Mouse (Mus musculus): ENCODE results near the gene Fcgr4. TPM values are rescaled to one million over a fixed set of nuclear protein-coding genes. Genes with fewer than 3 reads are reported as not detected.

Gene Fcgr4
- total RNA-seq, 2 experiments from 2014 or later, result not detected

- Histone ChIP-seq H3K27ac (no peak overlapping the region), H3K4me3 (no peak overlapping the region)
- intact Hi-C loops (cut with DNase I), result no loop called here
- no peak for DNase-seq
- no peak for TF ChIP-seq CTCF (IDR thresholded peaks at IDR 0.05)
Observed at GRCm38 (mm10) chr1:171017468-171018158, 1.1 kb upstream of the Fcgr4 start.

GRCm38 (mm10) chr1:171019311-171019950 is 711 bp downstream of the Fcgr4 start:
- DNase-seq, result no peak
- H3K4me3 ChIP-seq, result no peak overlapping the region
- H3K27ac ChIP-seq, result no peak overlapping the region
- intact Hi-C loops (cut with DNase I), result no loop called here
- TF ChIP-seq CTCF (IDR thresholded peaks at IDR 0.05), result no peak

- Histone ChIP-seq H3K4me3 (no peak overlapping the region), H3K27ac (no peak overlapping the region)
- TF ChIP-seq CTCF (IDR thresholded peaks at IDR 0.05), result no peak
- intact Hi-C loops (cut with DNase I), result no loop called here
- no peak for DNase-seq
Observed at GRCm38 (mm10) chr1:171031752-171032151, 13.0 kb downstream of the Fcgr4 start.

GRCm38 (mm10) chr1:171032691-171033090 is 14.0 kb downstream of the Fcgr4 start:
- peak overlapping the region; percentile 87 for H3K4me3 ChIP-seq
- no peak overlapping the region for H3K27ac ChIP-seq
- no peak for TF ChIP-seq CTCF (IDR thresholded peaks at IDR 0.05)
- intact Hi-C loops (cut with DNase I), result no loop called here
- DNase-seq, result no peak

GRCm38 (mm10) chr1:171033196-171033595 is 14.5 kb downstream of the Fcgr4 start:
- no peak for DNase-seq
- intact Hi-C loops (cut with DNase I), result no loop called here
- TF ChIP-seq CTCF (IDR thresholded peaks at IDR 0.05), result no peak
- no peak overlapping the region; the same call in 1 of the 2 replicates for H3K27ac ChIP-seq
- H3K4me3 ChIP-seq, result peak overlapping the region; percentile 87

- 0 out of 2 replicates have a peak, but pooled peaks have one; percentile 4 for TF ChIP-seq CTCF (IDR thresholded peaks at IDR 0.05)
- intact Hi-C loops (cut with DNase I), result no loop called here
- DNase-seq, result peak; percentile 84
- Histone ChIP-seq H3K27ac (no peak overlapping the region; the same call in 1 of the 2 replicates), H3K4me3 (peak overlapping the region; percentile 87)
Observed at GRCm38 (mm10) chr1:171033756-171034155, 15.0 kb downstream of the Fcgr4 start.

GRCm38 (mm10) chr1:171034201-171034600 is 15.5 kb downstream of the Fcgr4 start:
- DNase-seq, result no peak
- no peak for TF ChIP-seq CTCF (IDR thresholded peaks at IDR 0.05)
- intact Hi-C loops (cut with DNase I), result no loop called here

GRCm38 (mm10) chr1:171035611-171036010 is 16.9 kb downstream of the Fcgr4 start:
- intact Hi-C loops (cut with DNase I), result no loop called here
- no peak for TF ChIP-seq CTCF (IDR thresholded peaks at IDR 0.05)
- no peak for DNase-seq
- Histone ChIP-seq H3K27ac (no peak overlapping the region), H3K4me3 (no peak overlapping the region)

More at GRCm38 (mm10) chr1:171034201-171034600, 15.5 kb downstream of the Fcgr4 start:
- H3K27ac ChIP-seq, result no peak overlapping the region
- H3K4me3 ChIP-seq, result peak overlapping the region; percentile 87

GRCm38 (mm10) chr1:171036550-171037324 is 18.0 kb downstream of the Fcgr4 start:
- no peak for TF ChIP-seq CTCF (IDR thresholded peaks at IDR 0.05)
- Histone ChIP-seq H3K27ac (peak overlapping the region; percentile 95; the same call in 1 of the 2 replicates), H3K4me3 (peak overlapping the region; percentile 94)
- intact Hi-C loops (cut with DNase I), result no loop called here
- peak; percentile 66 for DNase-seq

GRCm38 (mm10) chr1:171037861-171038721 is 19.4 kb downstream of the Fcgr4 start:
- H3K4me3 ChIP-seq, result peak overlapping the region; percentile 94
- H3K27ac ChIP-seq, result peak overlapping the region; percentile 95
- peak; percentile 75 for DNase-seq
- no peak for TF ChIP-seq CTCF (IDR thresholded peaks at IDR 0.05)
- intact Hi-C loops (cut with DNase I), result loop anchor here (2.0 kb wide), 1 partner anchor 65 kb away; no protein-coding TSS in a partner anchor

GRCm38 (mm10) chr1:171039135-171039534 is 20.4 kb downstream of the Fcgr4 start:
- intact Hi-C loops (cut with DNase I), result loop anchor here (2.0 kb wide), 1 partner anchor 64 kb away; no protein-coding TSS in a partner anchor
- no peak for TF ChIP-seq CTCF (IDR thresholded peaks at IDR 0.05)
- Histone ChIP-seq H3K27ac (no peak overlapping the region), H3K4me3 (no peak overlapping the region)
- DNase-seq, result no peak

GRCm38 (mm10) chr1:171039880-171040279 is 21.2 kb downstream of the Fcgr4 start:
- intact Hi-C loops (cut with DNase I), result loop anchor here (2.0 kb wide), 1 partner anchor 63 kb away; no protein-coding TSS in a partner anchor
- Histone ChIP-seq H3K27ac (no peak overlapping the region), H3K4me3 (no peak overlapping the region)
- DNase-seq, result no peak
- TF ChIP-seq CTCF (IDR thresholded peaks at IDR 0.05), result no peak
